Mouse (Mus musculus): ENCODE measurements at regions not wholly inside any gene's neighbourhood (a gene's known extent, or its start where the extent isn't known, plus 50 kb on each side); places are given as distances from the start of the nearest gene placed in this dataset.

DNA sequence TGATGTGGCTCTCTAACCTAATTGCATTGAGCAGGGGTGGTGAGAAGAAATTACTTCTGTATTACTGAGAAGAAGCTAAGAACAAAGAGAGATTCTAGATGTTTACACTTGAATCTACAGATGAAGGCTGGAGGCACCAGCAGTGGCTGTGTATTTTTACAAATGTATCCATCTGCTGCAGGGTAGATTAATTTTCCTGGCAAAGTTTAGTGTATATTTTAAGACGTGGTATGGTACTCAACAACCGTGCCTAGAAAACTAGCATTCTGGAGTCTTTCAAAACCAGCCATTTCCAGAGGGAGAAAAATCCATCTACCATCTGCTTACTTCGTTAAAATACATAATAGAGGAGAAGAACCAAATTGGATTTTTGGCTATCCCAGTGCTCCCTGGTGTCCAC, 172.6 kb downstream of the Phf3 start:
- Histone ChIP-seq H3K27ac (ENCODE audit: insufficient read depth, low read depth) (no peak overlapping the region), H3K4me1 (ENCODE audit: control insufficient read depth in 1 of 2, insufficient read depth in 2 of 2) (no peaks in the 10 kb centered on the region), H3K9me3 (replicated peaks; ENCODE audit: low read length) (no peaks in the 10 kb centered on the region), H3K27me3 (replicated peaks) (no peaks in the 10 kb centered on the region), H3K9ac (ENCODE audit: insufficient read depth, low read depth) (no peak overlapping the region), H3K36me3 (replicated peaks in 1 of 2; ENCODE audit: control insufficient read depth in 1 of 2, insufficient read depth in 1 of 2, low read length in 1 of 2) (no peaks in the 10 kb centered on the region), H3K79me2 (replicated peaks; ENCODE audit: control insufficient read depth, extremely low read depth, insufficient read depth, poor library complexity, severe bottlenecking) (no peaks in the 10 kb centered on the region), H3K4me2 (ENCODE audit: insufficient read depth, low read depth, poor library complexity, severe bottlenecking) (no peak overlapping the region), H3K4me3 (replicated peaks in 1 of 3; ENCODE audit: low read depth in 2 of 3, low read length in 2 of 3, poor library complexity in 1 of 3) (no peak overlapping the region)
- DNase-seq (ENCODE audit: extremely low read depth): no peak
- dilution Hi-C loops (cut with MboI; ENCODE audit: extremely low pct_ligation_motif_present, extremely low pct_unique_long_range_greater_than_20kb, low sequenced_read_pairs): no loop called here
- TF ChIP-seq POLR2AphosphoS2 (IDR thresholded peaks at IDR 0.05; ENCODE audit: low read depth, low read length): no peak
- TF ChIP-seq RAD21 (IDR thresholded peaks at IDR 0.05; ENCODE audit: low read depth, low read length): no peak
- TF ChIP-seq ETS1 (conservative IDR thresholded peaks at IDR 0.05; ENCODE audit: low read depth, low read length): no peak
- no peak for TF ChIP-seq MAZ (IDR thresholded peaks at IDR 0.05; ENCODE audit: low read depth, low read length)
- no peak for TF ChIP-seq JUND (conservative IDR thresholded peaks at IDR 0.05; ENCODE audit: low read depth, low read length)
- TF ChIP-seq UBTF (IDR thresholded peaks at IDR 0.05; ENCODE audit: low read depth, low read length): no peak
- TF ChIP-seq NRF1 (IDR thresholded peaks at IDR 0.05; ENCODE audit: low read depth, low read length): no peak
- in situ Hi-C loops (cut with MboI; ENCODE audit: low pct_ligation_motif_present, low pct_unique_long_range_greater_than_20kb, low sequenced_read_pairs): no loop called here

DNA sequence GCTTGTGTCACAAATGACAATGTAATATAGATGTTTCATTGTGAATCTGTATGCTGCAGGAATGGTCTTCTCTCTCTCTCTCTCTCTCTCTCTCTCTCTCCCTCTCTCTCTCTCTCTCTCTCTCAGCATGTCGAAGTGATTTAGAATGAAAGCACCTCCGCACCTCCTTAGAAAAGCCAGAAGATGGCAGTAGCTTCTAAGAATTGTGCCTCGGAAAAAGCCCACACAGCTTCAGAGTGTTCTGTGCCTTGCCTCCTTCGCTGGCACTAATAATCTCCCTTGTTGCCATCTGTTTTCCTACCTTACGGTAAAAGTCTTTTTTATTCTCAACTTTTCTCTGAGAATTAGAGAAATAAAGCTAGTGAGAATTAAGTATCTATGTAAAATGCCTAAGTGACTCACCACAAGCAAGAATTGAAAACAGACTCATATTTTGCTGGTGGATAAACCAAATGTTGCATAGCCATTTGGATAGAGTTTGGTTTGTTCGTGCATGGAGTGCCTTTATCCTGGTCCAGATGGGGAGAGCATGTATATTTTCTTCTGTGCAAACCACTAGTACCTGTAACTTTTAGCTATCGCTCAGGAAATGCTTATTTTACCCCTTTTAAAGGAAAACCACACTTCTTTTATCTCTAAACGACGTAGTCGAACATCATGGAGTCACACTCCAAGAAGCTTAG, 173.2 kb downstream of the Phf3 start:
- Histone ChIP-seq H3K4me3 (replicated peaks in 1 of 3; ENCODE audit: low read depth in 2 of 3, low read length in 2 of 3, poor library complexity in 1 of 3) (no peak overlapping the region), H3K27me3 (replicated peaks) (no peaks in the 10 kb centered on the region), H3K4me2 (ENCODE audit: insufficient read depth, low read depth, poor library complexity, severe bottlenecking) (peak overlapping the region; percentile 56; the same call in 1 of the 2 replicates), H3K9me3 (replicated peaks; ENCODE audit: low read length) (no peaks in the 10 kb centered on the region), H3K4me1 (ENCODE audit: control insufficient read depth in 1 of 2, insufficient read depth in 2 of 2) (no peaks in the 10 kb centered on the region), H3K36me3 (replicated peaks in 1 of 2; ENCODE audit: control insufficient read depth in 1 of 2, insufficient read depth in 1 of 2, low read length in 1 of 2) (no peaks in the 10 kb centered on the region), H3K27ac (ENCODE audit: insufficient read depth, low read depth) (no peak overlapping the region), H3K79me2 (replicated peaks; ENCODE audit: control insufficient read depth, extremely low read depth, insufficient read depth, poor library complexity, severe bottlenecking) (no peaks in the 10 kb centered on the region), H3K9ac (ENCODE audit: insufficient read depth, low read depth) (no peak overlapping the region)
- dilution Hi-C loops (cut with MboI; ENCODE audit: extremely low pct_ligation_motif_present, extremely low pct_unique_long_range_greater_than_20kb, low sequenced_read_pairs): no loop called here
- in situ Hi-C loops (cut with MboI; ENCODE audit: low pct_ligation_motif_present, low pct_unique_long_range_greater_than_20kb, low sequenced_read_pairs): no loop called here
- TF ChIP-seq GABPA (IDR thresholded peaks at IDR 0.05; ENCODE audit: insufficient replicate concordance, low read depth, low read length): no peak
- TF ChIP-seq MXI1 (IDR thresholded peaks at IDR 0.05; ENCODE audit: low read depth, low read length): no peak
- TF ChIP-seq MAZ (IDR thresholded peaks at IDR 0.05; ENCODE audit: low read depth, low read length): no peak
- TF ChIP-seq CHD1 (IDR thresholded peaks at IDR 0.05; ENCODE audit: low read depth, low read length): no peak
- TF ChIP-seq SMC3 (IDR thresholded peaks at IDR 0.05; ENCODE audit: low read depth, low read length): peak; percentile 54
- no peak for TF ChIP-seq TCF12 (IDR thresholded peaks at IDR 0.05; ENCODE audit: low read depth, low read length)
- no peak for TF ChIP-seq USF1 (IDR thresholded peaks at IDR 0.05; ENCODE audit: low read depth, low read length)
- TF ChIP-seq UBTF (IDR thresholded peaks at IDR 0.05; ENCODE audit: low read depth, low read length): no peak
- TF ChIP-seq KAT2A (IDR thresholded peaks at IDR 0.05; ENCODE audit: insufficient replicate concordance, low read length): no peak
- no peak for TF ChIP-seq CHD2 (IDR thresholded peaks at IDR 0.05; ENCODE audit: low read length)
- TF ChIP-seq ZKSCAN1 (IDR thresholded peaks at IDR 0.05; ENCODE audit: borderline replicate concordance, low read depth, low read length): no peak
- TF ChIP-seq ZNF384 (IDR thresholded peaks at IDR 0.05; ENCODE audit: low read depth, low read length): no peak
- no peak for TF ChIP-seq ZMIZ1 (IDR thresholded peaks at IDR 0.05; ENCODE audit: low read depth, low read length)
- no peak for TF ChIP-seq JUN (IDR thresholded peaks at IDR 0.05; ENCODE audit: insufficient read depth, low read depth, low read length)
- no peak for TF ChIP-seq BHLHE40 (IDR thresholded peaks at IDR 0.05; ENCODE audit: low read depth, low read length)
- TF ChIP-seq E2F4 (IDR thresholded peaks at IDR 0.05; ENCODE audit: insufficient replicate concordance, low read depth, low read length): no peak
- no peak for TF ChIP-seq TBP (conservative IDR thresholded peaks at IDR 0.05; ENCODE audit: low read depth, low read length)
- no peak for TF ChIP-seq ELF1 (IDR thresholded peaks at IDR 0.05; ENCODE audit: low read depth, low read length)
- no peak for TF ChIP-seq ZC3H11A (IDR thresholded peaks at IDR 0.05; ENCODE audit: low read depth, low read length)
- no peak for TF ChIP-seq SIN3A (IDR thresholded peaks at IDR 0.05; ENCODE audit: low read length)
- no peak for TF ChIP-seq NELFE (IDR thresholded peaks at IDR 0.05; ENCODE audit: low read depth, low read length)
- peak; percentile 57; the same call in 1 of the 2 replicates for TF ChIP-seq JUND (conservative IDR thresholded peaks at IDR 0.05; ENCODE audit: low read depth, low read length)
- TF ChIP-seq IRF4 (IDR thresholded peaks at IDR 0.05; ENCODE audit: low read depth, low read length): no peak
- TF ChIP-seq RAD21 (IDR thresholded peaks at IDR 0.05; ENCODE audit: low read depth, low read length): peak; percentile 74
- no peak for TF ChIP-seq NRF1 (IDR thresholded peaks at IDR 0.05; ENCODE audit: low read depth, low read length)
- no peak for TF ChIP-seq POLR2AphosphoS2 (IDR thresholded peaks at IDR 0.05; ENCODE audit: low read depth, low read length)
- TF ChIP-seq MEF2A (IDR thresholded peaks at IDR 0.05; ENCODE audit: borderline replicate concordance, low read depth, low read length): no peak
- no peak for TF ChIP-seq MAX (IDR thresholded peaks at IDR 0.05; ENCODE audit: low read length)
- TF ChIP-seq POLR2A (IDR thresholded peaks at IDR 0.05; ENCODE audit: low read depth, low read length): no peak
- TF ChIP-seq CTCF (conservative IDR thresholded peaks at IDR 0.05 in 1 of 2, IDR thresholded peaks at IDR 0.05 in 1 of 2; ENCODE audit: low read depth in 2 of 2, low read length in 2 of 2): peak; percentile 23 to 71; a peak in 2 of 4 replicates
- peak; percentile 34 for DNase-seq (ENCODE audit: extremely low read depth)
